Mouse (Mus musculus) left cerebral cortex, postnatal 14 days (tissue): ENCODE measurements at regions not wholly inside any gene's neighbourhood (a gene's known extent, or its start where the extent isn't known, plus 50 kb on each side); places are given as distances from the start of the nearest gene placed in this dataset.
A peak's percentile ranks its signal among the peaks of the same experiment; 100 is the strongest.

Experiments
- DNase-seq, 2 experiments: peaks; one replicate each; pipeline ENCODE4 v3.0.0; 2021 to 2022; ENCODE audit warnings: low spot score in 2 of 2, mixed read lengths in 1 of 2
- intact Hi-C: fragments of 180-260 bp; cut with DNase I; formaldehyde crosslinking; loops from one replicate; pipeline ENCODE4 v1.15.1; 2025

DNA sequence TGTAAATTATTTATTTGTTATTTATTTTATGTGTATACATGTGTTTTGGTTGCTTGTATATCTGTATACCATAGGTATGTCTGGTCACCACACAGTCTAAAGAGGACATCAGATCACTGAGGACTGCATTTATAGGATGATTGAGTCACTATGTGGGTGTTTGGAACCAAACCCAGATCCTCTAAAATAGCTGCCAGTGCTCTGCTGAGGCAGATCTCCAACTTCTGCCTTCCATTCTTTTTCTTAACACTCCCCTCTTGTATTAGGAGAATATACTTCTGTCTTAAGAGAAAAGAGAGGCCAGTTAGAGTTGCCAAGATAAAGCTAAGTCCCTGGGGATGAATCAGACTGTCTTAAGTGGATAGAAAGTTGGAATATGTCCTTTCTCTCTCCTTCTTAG, 424.2 kb downstream of the Cntn6 start:
- peak; percentile 26 to 29 for DNase-seq
- intact Hi-C loops, result no loop called here

DNA sequence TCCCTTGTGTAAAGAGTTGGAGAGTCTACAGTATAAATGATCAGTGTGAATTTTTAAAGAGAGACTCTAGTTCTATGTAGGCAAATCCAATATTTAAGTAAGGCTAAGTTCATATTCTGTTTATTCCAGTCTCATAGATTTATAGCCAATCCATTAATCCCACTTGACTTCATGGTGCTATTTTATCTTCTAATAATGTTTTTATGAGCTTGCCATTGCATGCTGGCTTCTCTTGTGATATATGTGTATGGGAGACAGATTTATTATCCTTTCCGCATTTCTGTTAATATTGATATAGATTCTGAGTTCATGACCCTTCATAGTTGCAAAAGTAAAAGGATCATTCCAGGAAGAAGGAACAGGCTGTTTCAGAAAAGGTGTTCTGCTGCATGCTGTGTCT, 430.0 kb downstream of the Cntn6 start:
- no peak for DNase-seq
- intact Hi-C loops, result no loop called here

- DNase-seq, result no peak
- intact Hi-C loops, result no loop called here
These were observed 433.5 kb downstream of the Cntn6 start for GRCm38 (mm10) chr6:104926088-104926487.

DNA sequence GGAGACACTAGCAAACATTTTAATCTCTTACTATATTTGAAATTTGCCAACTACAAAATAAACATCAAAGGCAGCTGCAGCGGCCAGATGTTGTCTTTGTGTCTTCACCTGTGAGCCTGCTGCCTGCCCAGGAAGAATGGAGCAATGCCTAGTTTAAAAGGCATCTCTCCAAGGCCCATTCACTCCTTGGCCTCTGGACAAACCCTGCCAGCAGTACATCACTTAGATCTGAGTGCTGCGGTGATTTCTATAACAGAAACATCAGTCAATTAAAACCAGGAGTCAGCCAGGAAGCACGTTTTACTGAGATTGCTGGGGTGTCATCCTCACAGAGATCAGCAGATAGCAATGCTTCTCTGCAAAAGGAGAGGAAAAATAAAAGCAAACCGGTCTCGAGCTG, 437.7 kb downstream of the Cntn6 start:
- no peak for DNase-seq
- intact Hi-C loops, result no loop called here

DNA sequence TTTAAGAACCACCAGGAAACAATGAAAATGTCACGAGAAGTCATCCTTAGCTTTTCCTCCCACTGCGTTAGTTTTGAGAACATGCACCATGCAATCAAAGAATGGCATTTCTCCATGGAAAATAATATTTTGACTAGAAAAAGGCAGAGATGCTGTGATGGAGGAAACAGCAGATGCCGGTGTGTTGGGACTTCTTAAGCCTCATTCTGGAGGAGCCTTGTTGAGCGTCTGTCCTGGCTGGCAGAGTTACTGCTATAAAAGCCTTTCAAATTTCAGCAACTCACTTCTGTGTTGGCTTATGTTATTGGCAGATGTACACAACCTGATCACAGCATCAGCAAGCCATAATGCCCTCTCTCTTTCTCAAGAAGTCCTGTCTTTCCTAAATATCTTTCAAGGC, 439.6 kb downstream of the Cntn6 start:
- intact Hi-C loops, result no loop called here
- DNase-seq, result no peak

DNA sequence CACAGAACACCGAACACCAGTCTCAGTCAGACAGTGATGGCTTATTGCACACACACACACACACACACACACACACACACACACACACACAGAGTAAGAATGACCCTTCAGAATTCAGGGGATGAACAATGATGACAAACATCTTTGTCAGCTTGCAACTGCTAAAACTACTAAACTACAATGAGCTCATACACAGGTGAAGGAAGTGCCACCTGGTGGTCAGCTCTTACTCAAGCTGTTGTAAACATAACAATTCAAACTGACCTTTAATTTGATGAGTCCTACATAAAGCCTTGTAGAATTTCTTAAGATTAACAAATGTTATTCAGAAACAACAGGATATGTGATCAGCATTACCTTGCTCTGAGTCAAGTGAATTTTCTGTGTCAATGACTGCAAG, 446.5 kb downstream of the Cntn6 start:
- no peak for DNase-seq
- intact Hi-C loops, result no loop called here

GRCm38 (mm10) chr6:104974517-104974916, 481.9 kb downstream of the Cntn6 start:
- DNase-seq, result no peak
- intact Hi-C loops, result no loop called here

DNA sequence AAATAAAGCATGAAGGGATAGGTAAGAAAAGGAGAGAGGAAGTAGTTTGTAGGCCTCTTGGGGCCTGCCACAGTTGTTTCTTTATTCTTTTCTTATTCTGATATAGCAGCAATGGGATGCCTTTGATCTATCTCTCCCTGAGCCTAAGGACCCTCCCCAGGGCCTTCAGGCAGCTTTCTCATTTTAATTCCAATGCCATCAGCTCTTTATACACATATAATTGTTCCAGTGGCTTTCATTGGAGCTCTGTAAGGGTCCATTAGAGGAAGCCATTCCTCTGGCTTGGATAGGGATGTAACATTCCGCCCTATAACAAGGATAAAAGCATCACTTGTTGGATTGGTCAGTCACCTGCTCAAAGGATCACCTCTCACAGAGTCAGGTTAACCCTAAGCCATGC, 491.6 kb downstream of the Cntn6 start:
- intact Hi-C loops, result no loop called here
- no peak for DNase-seq

- DNase-seq, result no peak
- intact Hi-C loops, result no loop called here
These were observed 497.3 kb downstream of the Cntn6 start for GRCm38 (mm10) chr6:104989863-104990262.

DNA sequence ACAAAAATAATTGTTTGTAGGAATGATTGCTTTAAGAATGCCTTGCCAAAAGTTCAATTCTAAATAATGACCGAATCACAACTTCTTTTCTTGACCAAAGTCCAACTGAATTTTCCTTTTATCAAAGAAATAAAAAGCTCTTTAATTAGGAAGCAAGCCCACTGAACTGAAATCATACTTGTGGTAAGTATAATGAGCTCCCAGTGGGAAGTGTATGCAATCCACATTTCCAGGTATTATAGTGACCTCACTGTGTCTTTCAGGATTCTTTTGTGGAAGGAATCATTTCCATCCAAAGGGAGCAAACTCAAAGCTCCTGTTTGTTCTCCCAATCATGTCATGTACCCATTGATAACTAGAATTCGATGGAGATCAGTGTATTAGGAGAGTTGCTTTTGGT, 497.8 kb downstream of the Cntn6 start:
- DNase-seq, result no peak
- intact Hi-C loops, result no loop called here

DNA sequence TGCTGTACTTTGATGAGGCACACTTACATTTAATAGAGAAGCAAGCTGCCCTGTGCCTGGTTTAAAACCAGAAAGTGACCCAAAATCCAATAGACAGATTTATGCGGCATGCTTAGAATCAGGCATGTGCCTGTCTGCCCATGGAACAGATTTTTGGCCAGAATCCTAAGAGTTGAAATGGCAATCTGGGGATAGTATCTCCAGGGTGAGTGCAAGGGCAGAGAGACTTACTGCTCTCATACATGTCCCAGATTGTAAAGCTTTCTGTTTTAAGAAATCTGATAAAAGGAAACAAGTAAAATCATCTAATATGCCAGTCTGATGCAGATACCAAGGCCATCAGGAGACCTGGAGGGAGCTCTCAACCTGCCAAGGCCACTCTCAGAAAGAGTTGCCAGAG, 507.0 kb downstream of the Cntn6 start:
- no peak for DNase-seq
- intact Hi-C loops, result no loop called here

DNA sequence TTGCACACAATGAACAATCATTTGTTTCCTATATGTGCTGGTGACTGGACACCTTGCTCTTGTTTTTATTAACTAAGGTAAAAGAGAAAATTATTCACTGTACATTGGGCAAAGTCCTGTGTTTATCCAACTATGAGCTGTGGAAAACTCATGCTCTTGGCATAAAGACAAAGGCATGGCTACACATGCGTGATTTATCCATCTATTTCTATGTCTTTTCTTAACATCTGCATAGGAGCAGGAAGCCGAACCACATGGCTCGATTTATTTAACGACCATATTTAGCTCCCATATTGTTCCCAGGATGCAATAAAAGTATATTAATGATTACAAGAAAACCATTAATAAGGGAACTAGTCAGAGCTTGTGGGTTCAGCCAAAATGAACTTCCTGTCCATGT, 528.1 kb downstream of the Cntn6 start:
- DNase-seq, result no peak
- intact Hi-C loops, result no loop called here

DNA sequence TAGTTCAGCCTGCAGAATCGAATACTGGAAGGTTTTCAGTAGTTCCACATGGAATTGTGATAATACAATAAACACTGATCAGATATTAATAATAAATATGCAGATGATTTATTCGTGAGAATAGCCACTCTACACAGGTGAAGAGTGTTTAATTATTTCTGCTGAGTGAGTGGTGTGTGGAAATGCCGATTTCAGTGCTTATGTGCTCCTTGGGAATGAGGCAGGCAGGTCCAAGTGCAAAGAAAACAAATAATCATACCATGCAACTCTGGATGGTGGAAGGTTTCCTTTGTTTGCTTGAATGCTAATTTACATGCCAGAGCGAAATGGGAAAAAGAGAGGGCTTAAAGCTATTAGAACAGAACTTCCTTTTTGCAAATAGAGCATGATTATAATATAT, 528.6 kb downstream of the Cntn6 start:
- intact Hi-C loops, result no loop called here
- DNase-seq, result no peak

GRCm38 (mm10) chr6:105066146-105066545, 573.6 kb downstream of the Cntn6 start:
- no peak for DNase-seq
- intact Hi-C loops, result no loop called here

DNA sequence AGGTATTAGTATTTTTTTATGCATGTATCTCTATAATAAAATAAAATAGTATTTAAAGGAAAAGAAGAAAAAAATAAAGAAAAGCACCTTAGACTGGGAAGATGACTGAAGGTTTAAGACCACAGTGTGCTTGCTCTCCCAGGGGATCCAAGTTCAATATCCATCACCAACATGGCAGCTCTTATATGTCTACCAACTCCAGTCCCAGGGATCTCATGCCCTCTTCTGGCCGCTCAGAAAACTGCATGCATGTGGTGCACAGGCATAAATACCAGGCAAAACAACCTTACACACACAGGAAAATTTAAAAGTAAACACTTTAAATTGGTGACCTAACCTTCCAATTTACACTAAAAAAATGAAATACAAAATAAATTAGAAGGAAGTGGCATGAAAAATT, 586.6 kb upstream of the Cntn4 start:
- peak; percentile 14 to 26 for DNase-seq
- intact Hi-C loops, result no loop called here
